Mouse (Mus musculus) myocyte (in vitro differentiated cells): ENCODE data around the gene Gm4763. TPM values are rescaled to one million over a fixed set of nuclear protein-coding genes. Genes with fewer than 3 reads are reported as not detected.

ENCODE experiments used
- H3K27me3 ChIP-seq: one replicate; pipeline ENCODE4 v1.6.1; 2011; ENCODE audit not compliant: control insufficient read depth, insufficient read depth, insufficient read length
- H3K36me3 ChIP-seq: one replicate; pipeline ENCODE4 v1.6.1; 2011; ENCODE audit not compliant: control insufficient read depth, insufficient read depth
- H3K4me2 ChIP-seq: one replicate; pipeline ENCODE4 v1.6.1; 2011; ENCODE audit warnings: low read depth, control low read depth
- H3K4me3 ChIP-seq: one replicate; pipeline ENCODE4 v1.5.1; 2011; ENCODE audit warnings: mild to moderate bottlenecking, control low read depth, moderate library complexity
- H3K79me2 ChIP-seq: one replicate; pipeline ENCODE4 v1.6.1; 2011; ENCODE audit not compliant: control insufficient read depth, insufficient read depth
- H3ac ChIP-seq: one replicate; pipeline ENCODE4 v1.6.1; 2011; ENCODE audit not compliant: control insufficient read depth, insufficient read length
- CEBPB ChIP-seq: IDR thresholded peaks from 2 replicates; pipeline ENCODE4 v1.6.1; 2011; ENCODE audit warnings: mild to moderate bottlenecking, moderate library complexity; ENCODE audit not compliant: poor library complexity, insufficient read depth, severe bottlenecking
- E2F4 ChIP-seq: IDR thresholded peaks from one replicate; pipeline ENCODE4 v1.6.1; 2011; ENCODE audit warnings: mild to moderate bottlenecking, control low read depth, moderate library complexity; ENCODE audit not compliant: insufficient read depth
- MAX ChIP-seq: IDR thresholded peaks from one replicate; pipeline ENCODE4 v1.6.1; 2011; ENCODE audit warnings: low read depth, mild to moderate bottlenecking, control low read depth
- MYOD1 ChIP-seq, 3 experiments: IDR thresholded peaks; one replicate each; pipeline ENCODE4 v1.6.1; 2011; ENCODE audit warnings: control low read depth in 2 of 3, low read depth in 2 of 3, mild to moderate bottlenecking in 2 of 3, moderate library complexity in 1 of 3; ENCODE audit not compliant: insufficient read length in 2 of 3, control insufficient read depth in 1 of 3
- MYOG ChIP-seq, 3 experiments: IDR thresholded peaks; one replicate each; pipeline ENCODE4 v1.6.1; 2011; ENCODE audit warnings: control low read depth in 2 of 3, low read depth in 2 of 3, mild to moderate bottlenecking in 2 of 3; ENCODE audit not compliant: insufficient read length in 2 of 3, control insufficient read depth in 1 of 3, insufficient read depth in 1 of 3
- POLR2A ChIP-seq: IDR thresholded peaks from one replicate; pipeline ENCODE4 v1.6.1; 2011; ENCODE audit warnings: low read depth, mild to moderate bottlenecking, control low read depth, moderate library complexity; ENCODE audit not compliant: insufficient read length
- POLR2AphosphoS2 ChIP-seq: IDR thresholded peaks from one replicate; pipeline ENCODE4 v1.6.1; 2011; ENCODE audit warnings: low read depth, control low read depth; ENCODE audit not compliant: insufficient read length
- REST ChIP-seq: IDR thresholded peaks from one replicate; pipeline ENCODE4 v1.6.1; 2011; ENCODE audit warnings: mild to moderate bottlenecking, control low read depth, moderate library complexity; ENCODE audit not compliant: insufficient read depth, insufficient read length
- SRF ChIP-seq: IDR thresholded peaks from one replicate; pipeline ENCODE4 v1.6.1; 2011; ENCODE audit warnings: low read depth; ENCODE audit not compliant: control insufficient read depth, insufficient read length
- TCF12 ChIP-seq: IDR thresholded peaks from one replicate; pipeline ENCODE4 v1.6.1; 2011; ENCODE audit warnings: mild to moderate bottlenecking, control low read depth; ENCODE audit not compliant: poor library complexity, insufficient read depth, severe bottlenecking
- TCF3 ChIP-seq: IDR thresholded peaks from one replicate; pipeline ENCODE4 v1.6.1; 2011; ENCODE audit warnings: low read depth, control low read depth; ENCODE audit not compliant: insufficient read length
- USF1 ChIP-seq: IDR thresholded peaks from one replicate; pipeline ENCODE4 v1.6.1; 2011; ENCODE audit warnings: low read depth, mild to moderate bottlenecking, control low read depth, moderate library complexity
- polyA plus RNA-seq: library from polyadenylated mRNA; unstranded; fragments of >200 nt; fragmentation: generic; extraction: Trizol; gene quantifications from one replicate; pipeline ENCODE4 v1.2.1, GENCODE M21; 2012; ENCODE audit warnings: missing spikeins

Gm4763 gene
- polyA plus RNA-seq, 1 experiment = not detected

DNA sequence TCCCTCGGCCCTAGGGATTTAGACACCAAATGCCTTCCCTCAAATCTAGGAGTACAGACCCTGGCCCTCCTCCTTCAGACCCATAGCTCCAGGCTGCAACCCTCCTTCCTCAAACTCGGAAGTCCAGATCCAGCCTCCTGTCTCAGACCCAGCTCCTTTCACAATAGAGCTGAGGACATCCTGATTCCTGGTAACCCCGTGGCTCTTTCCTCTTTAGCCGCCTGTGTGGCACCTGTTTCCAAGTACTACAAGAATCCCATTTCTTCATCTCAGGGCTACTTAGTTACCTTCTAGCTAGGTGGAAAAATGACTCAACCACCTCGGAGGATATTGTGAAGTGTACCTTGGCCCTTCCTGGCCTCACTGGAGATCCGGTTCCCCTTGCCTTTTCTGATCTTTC lies 34.5 kb upstream of the Gm4763 start:
- Histone ChIP-seq H3K79me2 (no peaks in the 10 kb centered on the region), H3K4me2 (no peak overlapping the region), H3K36me3 (no peaks in the 10 kb centered on the region), H3K27me3 (peaks cover 73% of the 10 kb centered on the region), H3ac (no peak overlapping the region), H3K4me3 (no peak overlapping the region)
- TF ChIP-seq CEBPB (no peak), POLR2A (no peak), MAX (no peak), POLR2AphosphoS2 (no peak), MYOD1 (IDR thresholded peaks at IDR 0.05; ENCODE audit: control insufficient read depth in 1 of 3, insufficient read length in 2 of 3, low read depth in 2 of 3) (no peak), TCF12 (no peak), TCF3 (no peak), REST (no peak), SRF (no peak), USF1 (no peak), E2F4 (no peak), MYOG (IDR thresholded peaks at IDR 0.05; ENCODE audit: control insufficient read depth in 1 of 3, insufficient read depth in 1 of 3, insufficient read length in 2 of 3, low read depth in 2 of 3) (no peak)

DNA sequence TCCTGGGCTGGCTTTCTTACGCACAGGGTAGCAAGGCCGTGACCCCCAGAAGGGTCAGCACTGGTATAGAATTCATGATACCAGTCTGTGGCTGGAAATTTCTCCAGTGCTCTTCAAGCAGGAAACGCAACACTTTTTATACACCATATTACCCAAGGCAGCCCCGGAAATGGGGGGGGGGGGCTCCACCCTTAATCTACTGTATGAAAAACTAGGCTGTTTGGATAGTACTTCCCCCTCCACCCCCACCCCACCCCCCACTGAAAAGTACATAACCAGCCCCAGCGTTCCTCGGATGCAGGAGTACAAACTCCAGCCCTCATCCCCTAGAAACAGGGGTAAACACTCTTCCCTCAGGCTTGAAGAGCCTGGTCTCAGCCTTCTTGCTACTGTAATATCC lies 33.5 kb upstream of the Gm4763 start, which contains the start of gene Cd177:
TSS of gene Cd177 (minus strand) at position 101 of the 400 bp plus-strand sequence.
- no peak within 1 kb of the TSS for H3K4me3 ChIP-seq
- TF ChIP-seq TCF3 (no peak), SRF (no peak)
- peaks cover 66% of the 10 kb centered on the region for H3K27me3 ChIP-seq

DNA sequence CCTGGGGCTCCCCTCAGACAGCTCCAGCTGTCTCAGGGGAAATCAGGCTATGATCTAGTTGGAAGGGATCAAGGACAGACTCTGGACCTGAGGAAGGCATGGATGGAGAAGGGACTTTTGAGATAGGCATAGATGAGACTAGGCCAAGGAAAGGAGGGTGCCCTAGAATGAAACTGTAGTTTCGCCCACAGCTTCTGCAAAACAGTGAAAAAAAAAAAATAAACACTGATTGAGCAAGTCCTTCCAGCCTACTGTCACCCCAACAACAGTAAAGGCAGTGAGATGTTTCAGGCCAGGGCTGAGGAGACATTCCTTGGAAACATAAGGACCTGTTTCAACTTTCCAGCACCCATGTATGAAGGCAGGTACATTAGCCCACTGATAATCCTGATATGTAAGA lies 31.8 kb upstream of the Gm4763 start:
- no peaks in the 10 kb centered on the region for H3K36me3 ChIP-seq
- no peaks in the 10 kb centered on the region for H3K79me2 ChIP-seq
- H3K4me3 ChIP-seq = no peak overlapping the region
- no peak overlapping the region for H3K4me2 ChIP-seq
- H3ac ChIP-seq = no peak overlapping the region
- peaks cover 68% of the 10 kb centered on the region for H3K27me3 ChIP-seq
- no peak for TF ChIP-seq USF1
- no peak for TF ChIP-seq SRF
- TF ChIP-seq REST = no peak
- TF ChIP-seq MYOD1 (IDR thresholded peaks at IDR 0.05; ENCODE audit: control insufficient read depth in 1 of 3, insufficient read length in 2 of 3, low read depth in 2 of 3) = no peak
- no peak for TF ChIP-seq POLR2A
- no peak for TF ChIP-seq POLR2AphosphoS2
- TF ChIP-seq MAX = no peak
- TF ChIP-seq MYOG (IDR thresholded peaks at IDR 0.05; ENCODE audit: control insufficient read depth in 1 of 3, insufficient read depth in 1 of 3, insufficient read length in 2 of 3, low read depth in 2 of 3) = no peak
- TF ChIP-seq E2F4 = no peak
- no peak for TF ChIP-seq TCF12

More for the DNA sequence above, 33.5 kb upstream of the Gm4763 start, which contains the start of gene Cd177:
- no peak within 1 kb of the TSS for H3ac ChIP-seq
- H3K79me2 ChIP-seq = no peaks in the 10 kb centered on the region
- H3K36me3 ChIP-seq = no peaks in the 10 kb centered on the region
- no peak within 1 kb of the TSS for H3K4me2 ChIP-seq

DNA sequence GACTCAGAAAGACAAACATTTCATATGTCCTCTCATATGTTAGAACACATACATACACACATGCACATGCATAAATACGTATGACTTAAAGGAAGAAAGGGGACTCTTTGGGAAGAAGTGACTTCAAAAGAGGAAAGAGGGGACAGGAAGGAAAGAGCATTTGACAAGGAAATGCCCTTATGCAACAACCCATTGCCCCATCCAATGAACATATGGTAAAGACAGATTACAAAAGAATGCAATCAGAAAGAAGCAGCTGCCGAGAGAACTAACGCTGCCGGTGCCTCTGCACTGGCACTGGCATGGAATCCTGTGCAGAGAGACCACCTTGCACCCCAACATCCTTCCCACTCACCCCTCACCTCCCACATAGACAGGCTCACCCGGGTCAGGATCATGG lies 26.8 kb upstream of the Gm4763 start:
- no peak overlapping the region for H3K4me3 ChIP-seq

DNA sequence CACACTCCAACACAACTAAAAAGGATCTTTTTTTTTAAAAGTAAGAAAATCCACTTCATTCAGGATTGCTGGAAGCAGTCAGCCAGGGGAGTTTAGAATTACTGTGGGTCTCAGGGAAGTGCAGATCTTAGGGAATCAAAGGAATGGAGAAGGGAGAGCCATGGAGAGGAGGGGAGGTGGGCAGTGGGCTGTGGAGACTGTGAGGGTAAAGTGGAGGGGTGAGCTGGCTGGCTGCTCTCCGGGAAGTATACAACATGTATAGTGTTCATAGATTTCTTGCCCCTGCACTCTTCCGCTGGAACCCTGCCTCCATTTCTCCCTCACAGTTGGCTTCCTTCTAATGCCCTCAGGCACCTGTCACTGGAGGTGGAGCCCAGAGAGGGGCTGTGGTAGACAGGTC lies 24.9 kb upstream of the Gm4763 start:
- TF ChIP-seq MYOD1 (IDR thresholded peaks at IDR 0.05; ENCODE audit: control insufficient read depth in 1 of 3, insufficient read length in 2 of 3, low read depth in 2 of 3) = no peak
- no peak for TF ChIP-seq TCF3
- no peak for TF ChIP-seq POLR2A
- Histone ChIP-seq H3K79me2 (no peaks in the 10 kb centered on the region), H3ac (no peak overlapping the region), H3K36me3 (no peaks in the 10 kb centered on the region), H3K4me2 (no peak overlapping the region), H3K4me3 (no peak overlapping the region), H3K27me3 (peaks cover 33% of the 10 kb centered on the region)

More for the DNA sequence above, 26.8 kb upstream of the Gm4763 start:
- Histone ChIP-seq H3K79me2 (no peaks in the 10 kb centered on the region), H3K4me2 (no peak overlapping the region), H3K27me3 (peaks cover 48% of the 10 kb centered on the region), H3K36me3 (no peaks in the 10 kb centered on the region), H3ac (no peak overlapping the region)
- TF ChIP-seq E2F4 = no peak
- no peak for TF ChIP-seq TCF12
- no peak for TF ChIP-seq MAX
- TF ChIP-seq POLR2AphosphoS2 = no peak
- TF ChIP-seq POLR2A = no peak
- no peak for TF ChIP-seq TCF3
- no peak for TF ChIP-seq CEBPB
- no peak for TF ChIP-seq MYOG (IDR thresholded peaks at IDR 0.05; ENCODE audit: control insufficient read depth in 1 of 3, insufficient read depth in 1 of 3, insufficient read length in 2 of 3, low read depth in 2 of 3)
- TF ChIP-seq REST = no peak
- no peak for TF ChIP-seq SRF
- TF ChIP-seq USF1 = no peak
- TF ChIP-seq MYOD1 (IDR thresholded peaks at IDR 0.05; ENCODE audit: control insufficient read depth in 1 of 3, insufficient read length in 2 of 3, low read depth in 2 of 3) = no peak

DNA sequence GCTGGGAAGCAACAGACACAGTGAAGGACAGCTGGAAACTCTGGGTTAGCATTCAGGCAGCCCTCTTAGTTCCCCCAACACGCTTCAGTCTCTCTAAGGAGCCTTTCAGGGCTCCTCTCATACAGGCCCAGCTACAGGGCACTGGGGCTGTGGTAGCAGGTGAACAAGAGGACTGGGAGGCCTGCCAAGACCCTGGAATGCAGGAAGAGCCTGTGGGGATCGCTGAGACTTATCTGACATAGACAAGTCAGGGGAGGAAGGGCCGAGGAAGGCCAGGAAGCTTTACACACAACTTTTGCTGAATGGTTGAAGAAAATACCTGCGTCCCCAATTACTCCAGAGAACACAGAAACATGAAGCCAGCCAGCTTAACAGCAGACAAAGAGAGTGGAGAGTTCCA lies 24.0 kb upstream of the Gm4763 start:
- Histone ChIP-seq H3K36me3 (no peaks in the 10 kb centered on the region), H3K79me2 (no peaks in the 10 kb centered on the region), H3K4me2 (no peak overlapping the region), H3K27me3 (peaks cover 31% of the 10 kb centered on the region), H3ac (no peak overlapping the region), H3K4me3 (no peak overlapping the region)
- TF ChIP-seq MYOD1 (IDR thresholded peaks at IDR 0.05; ENCODE audit: control insufficient read depth in 1 of 3, insufficient read length in 2 of 3, low read depth in 2 of 3) = no peak
- no peak for TF ChIP-seq MAX
- TF ChIP-seq MYOG (IDR thresholded peaks at IDR 0.05; ENCODE audit: control insufficient read depth in 1 of 3, insufficient read depth in 1 of 3, insufficient read length in 2 of 3, low read depth in 2 of 3) = no peak
- TF ChIP-seq E2F4 = no peak
- TF ChIP-seq CEBPB = no peak
- TF ChIP-seq SRF = no peak
- TF ChIP-seq POLR2A = no peak
- no peak for TF ChIP-seq REST
- no peak for TF ChIP-seq USF1
- no peak for TF ChIP-seq TCF12
- no peak for TF ChIP-seq POLR2AphosphoS2
- no peak for TF ChIP-seq TCF3
